Mouse (Mus musculus) forebrain, embryonic 16.5 days (tissue): Measurements from ENCODE around the gene 4933424G06Rik. TPM values are rescaled to one million over a fixed set of nuclear protein-coding genes. Genes with fewer than 3 reads are reported as not detected.
"Not testable (repeated sequence)": the region's sequence is repeated elsewhere in the genome, so short reads cannot be mapped to it uniquely, and the experiment has no call there.

Experiments used
- ATAC-seq: fragments of 200-750 bp; cut with Nextera tagmentation; 2 replicates; pipeline ENCODE4 v1.8.0; 2017; ENCODE audit warnings: mild to moderate bottlenecking, moderate library complexity
- H3K27ac ChIP-seq: fragments of 300-500 bp; sonication (generic); 2 replicates; pipeline ENCODE4 v1.5.1; 2014; ENCODE audit warnings: low read length, control low read depth
- H3K27me3 ChIP-seq: fragments of 300-500 bp; sonication (generic); replicated peaks from 2 replicates; pipeline ENCODE4 v1.6.1; 2014; ENCODE audit warnings: low read length; ENCODE audit not compliant: control insufficient read depth, insufficient read depth
- H3K36me3 ChIP-seq: fragments of 300-500 bp; sonication (generic); 2 replicates; pipeline ENCODE4 v1.6.1; 2014; ENCODE audit not compliant: control insufficient read depth, insufficient read depth
- H3K4me1 ChIP-seq: fragments of 300-500 bp; sonication (generic); replicated peaks from 2 replicates; pipeline ENCODE4 v1.6.1; 2014; ENCODE audit warnings: low read length; ENCODE audit not compliant: control insufficient read depth, insufficient read depth
- H3K4me2 ChIP-seq: fragments of 300-500 bp; sonication (generic); 2 replicates; pipeline ENCODE4 v1.6.1; 2014; ENCODE audit warnings: mild to moderate bottlenecking, low read length, control low read depth
- H3K4me3 ChIP-seq: fragments of 300-500 bp; sonication (generic); replicated peaks from 2 replicates; pipeline ENCODE4 v1.5.1; 2014; ENCODE audit warnings: mild to moderate bottlenecking, low read length, control low read depth
- H3K9ac ChIP-seq: fragments of 300-500 bp; sonication (generic); replicated peaks from 2 replicates; pipeline ENCODE4 v1.6.1; 2014; ENCODE audit warnings: low read depth, low read length, control low read depth
- H3K9me3 ChIP-seq: fragments of 300-500 bp; sonication (generic); 2 replicates; pipeline ENCODE4 v1.6.1; 2016; ENCODE audit warnings: low read length; ENCODE audit not compliant: control insufficient read depth
- WGBS: fragments of 180-500 bp; shearing (Covaris S2); extraction: QIAGEN DNeasy Blood & Tissue Kit; methylation state at CpG from one replicate; pipeline ENCODE4 v1.1.7; 2014; 5-methylcytosine and 5-hydroxymethylcytosine counted together
- polyA plus RNA-seq: library from polyadenylated mRNA; unstranded; fragments of >200 nt; fragmentation: Nextera tagmentation; extraction: Ambion mirVana; gene quantifications from 2 replicates; pipeline ENCODE4 v1.2.1, GENCODE M21; 2015

4933424G06Rik gene
- 0.77 TPM in 1 of 2 replicates, not detected in the other for polyA plus RNA-seq

DNA sequence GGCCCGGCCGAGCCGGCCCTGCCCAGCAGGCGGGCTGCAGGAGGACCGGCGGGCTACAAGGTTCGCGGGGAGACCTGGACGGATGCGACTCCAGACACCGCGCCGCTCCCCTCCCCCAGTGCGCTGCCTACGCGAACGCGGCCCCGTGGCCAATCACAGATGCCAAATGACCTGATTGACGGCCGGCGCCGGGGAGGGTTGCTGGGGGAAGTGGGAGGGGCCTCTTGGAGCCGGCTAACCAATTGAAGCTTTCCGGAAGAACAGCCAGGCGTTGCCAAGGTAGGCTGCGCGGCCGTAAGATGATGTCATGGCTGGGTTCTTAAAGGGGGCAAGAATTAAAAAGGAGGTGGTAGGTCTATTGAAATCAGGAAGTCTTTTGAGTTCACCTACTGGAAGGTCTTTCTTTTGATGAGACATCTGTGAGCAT, at the start of gene 4933424G06Rik:
TSS of gene 4933424G06Rik (plus strand) at position 296 of the 427 bp plus-strand sequence.
- peak; percentile 97 for ATAC-seq
- 0% methylated on average over 29 of the region's 29 CpGs for WGBS
- H3K27me3 ChIP-seq, result no peaks in the 10 kb centered on the region

GRCm38 (mm10) chr1:36664457-36664856, 45.5 kb upstream of the 4933424G06Rik start:
- no peaks in the 10 kb centered on the region for H3K9me3 ChIP-seq
- H3K27me3 ChIP-seq, result no peaks in the 10 kb centered on the region
- no peaks in the 10 kb centered on the region for H3K4me1 ChIP-seq
- no peaks in the 10 kb centered on the region for H3K36me3 ChIP-seq
- no peak overlapping the region for H3K4me3 ChIP-seq
- ATAC-seq, result no peak
- no peak overlapping the region for H3K4me2 ChIP-seq
- WGBS, result 81% methylated on average over 4 of the region's 4 CpGs
- H3K27ac ChIP-seq, result no peak overlapping the region
- H3K9ac ChIP-seq, result no peak overlapping the region

More for the DNA sequence above, at the start of gene 4933424G06Rik:
- H3K4me2 ChIP-seq, result peak within 1 kb of the TSS; percentile 85
- peaks cover 19% of the 10 kb centered on the region for H3K4me1 ChIP-seq
- H3K36me3 ChIP-seq, result peaks cover 11% of the 10 kb centered on the region
- peak within 1 kb of the TSS; percentile 73 for H3K27ac ChIP-seq
- no peaks in the 10 kb centered on the region for H3K9me3 ChIP-seq
- H3K9ac ChIP-seq, result peak within 1 kb of the TSS; percentile 96
- H3K4me3 ChIP-seq, result peak within 1 kb of the TSS; percentile 95

DNA sequence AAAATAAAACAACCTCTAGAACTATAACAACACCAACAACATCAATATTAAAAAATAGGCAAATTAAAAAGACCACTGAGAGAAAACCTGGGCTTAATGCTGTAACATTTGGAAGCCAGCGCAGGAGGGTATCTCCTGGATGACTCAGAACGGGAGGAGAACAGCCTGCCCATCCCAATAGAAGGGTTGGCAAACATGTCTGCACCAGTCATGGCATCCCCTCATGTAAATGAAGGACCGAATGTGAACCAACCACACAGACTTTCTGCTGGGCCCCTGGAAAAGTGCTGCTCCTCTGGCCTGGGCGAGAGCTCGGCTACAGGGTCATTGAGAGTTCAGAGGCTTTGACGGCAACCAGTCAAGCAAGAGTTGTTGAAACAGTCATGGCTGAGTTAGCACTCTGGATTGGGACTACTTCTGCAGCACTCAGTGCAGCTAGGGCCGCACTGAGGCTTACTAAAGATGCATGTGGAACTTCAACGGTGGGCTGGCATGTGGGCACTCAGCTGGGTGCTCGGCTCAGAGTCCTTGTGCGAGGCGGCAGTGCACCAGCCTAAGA, 44.7 kb upstream of the 4933424G06Rik start:
- WGBS, result 79% methylated on average over 11 of the region's 11 CpGs
- H3K4me1 ChIP-seq, result no peaks in the 10 kb centered on the region
- no peak overlapping the region for H3K9ac ChIP-seq
- no peaks in the 10 kb centered on the region for H3K9me3 ChIP-seq
- no peak for ATAC-seq
- H3K27me3 ChIP-seq, result no peaks in the 10 kb centered on the region
- H3K27ac ChIP-seq, result no peak overlapping the region
- no peak overlapping the region for H3K4me2 ChIP-seq
- H3K36me3 ChIP-seq, result no peaks in the 10 kb centered on the region
- H3K4me3 ChIP-seq, result no peak overlapping the region

DNA sequence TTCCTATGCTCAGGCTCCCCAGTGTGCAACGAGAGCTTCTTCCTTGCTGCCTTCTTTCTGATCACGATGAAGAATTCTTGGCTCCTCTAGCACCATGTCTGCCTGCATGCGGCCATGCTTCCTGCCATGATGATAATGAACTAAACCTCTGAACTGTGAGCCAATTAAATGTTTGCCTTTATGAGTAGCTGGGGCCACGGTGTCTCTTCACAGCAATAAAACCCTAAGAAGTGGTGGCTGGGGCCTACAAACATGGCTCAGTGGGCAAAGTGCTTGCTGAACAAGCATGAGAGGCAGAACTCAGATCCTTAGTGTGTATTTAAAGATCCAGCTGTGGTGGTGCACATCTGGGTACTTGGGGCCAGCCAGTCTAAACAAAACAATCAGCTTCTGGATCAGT, 44.0 kb upstream of the 4933424G06Rik start:
- 71% methylated on average over 4 of the region's 4 CpGs for WGBS
- no peak overlapping the region for H3K4me2 ChIP-seq
- no peaks in the 10 kb centered on the region for H3K27me3 ChIP-seq
- H3K4me1 ChIP-seq, result no peaks in the 10 kb centered on the region
- no peak overlapping the region for H3K9ac ChIP-seq
- no peaks in the 10 kb centered on the region for H3K36me3 ChIP-seq
- no peaks in the 10 kb centered on the region for H3K9me3 ChIP-seq
- no peak overlapping the region for H3K27ac ChIP-seq
- no peak overlapping the region for H3K4me3 ChIP-seq
- ATAC-seq, result no peak

DNA sequence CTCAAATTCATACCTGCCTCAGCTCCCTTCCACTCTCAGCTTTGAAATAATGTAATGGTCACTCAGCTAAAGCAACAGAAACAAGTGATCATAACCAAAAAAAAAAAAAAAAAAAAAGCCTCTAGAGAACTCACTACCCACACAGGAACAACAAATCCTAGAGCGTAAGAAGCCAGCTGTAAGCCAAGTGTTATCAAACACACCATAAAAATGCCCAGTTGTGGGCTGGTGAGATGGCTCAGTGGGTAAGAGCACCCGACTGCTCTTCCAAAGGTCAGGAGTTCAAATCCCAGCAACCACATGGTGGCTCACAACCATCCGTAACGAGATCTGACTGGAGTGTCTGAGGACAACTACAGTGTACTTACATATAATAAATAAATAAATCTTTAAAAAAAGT, 41.9 kb upstream of the 4933424G06Rik start:
- not testable (repeated sequence) for H3K9me3 ChIP-seq, H3K36me3 ChIP-seq, ATAC-seq, H3K4me3 ChIP-seq, H3K4me2 ChIP-seq, H3K9ac ChIP-seq, H3K4me1 ChIP-seq, H3K27ac ChIP-seq, H3K27me3 ChIP-seq
- 64% methylated on average over 2 of the region's 4 CpGs for WGBS

DNA sequence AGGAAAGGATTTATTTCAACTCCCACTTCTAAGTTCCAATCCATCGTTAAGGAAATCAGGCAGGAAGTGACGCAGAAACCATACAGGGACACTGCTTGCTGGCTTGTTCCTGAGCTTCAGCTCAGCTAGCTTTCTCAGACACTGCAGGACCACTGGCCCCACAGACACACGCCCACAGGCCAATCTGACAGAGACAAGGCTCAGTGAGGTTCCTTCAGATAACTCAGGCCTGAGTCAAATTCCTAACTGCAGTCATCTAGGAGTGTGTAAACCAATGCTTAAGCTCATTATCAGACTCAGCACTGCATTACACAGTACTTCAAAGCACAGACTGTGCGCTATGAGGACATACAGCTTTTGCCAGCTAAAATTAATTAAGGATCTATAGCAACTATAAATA, 39.7 kb upstream of the 4933424G06Rik start:
- Histone ChIP-seq H3K4me2 (no peak overlapping the region), H3K27me3 (no peaks in the 10 kb centered on the region), H3K4me1 (no peaks in the 10 kb centered on the region), H3K9ac (no peak overlapping the region), H3K9me3 (no peaks in the 10 kb centered on the region), H3K4me3 (no peak overlapping the region), H3K27ac (no peak overlapping the region), H3K36me3 (no peaks in the 10 kb centered on the region)
- WGBS, result 68% methylated on average over 4 of the region's 4 CpGs
- no peak for ATAC-seq

DNA sequence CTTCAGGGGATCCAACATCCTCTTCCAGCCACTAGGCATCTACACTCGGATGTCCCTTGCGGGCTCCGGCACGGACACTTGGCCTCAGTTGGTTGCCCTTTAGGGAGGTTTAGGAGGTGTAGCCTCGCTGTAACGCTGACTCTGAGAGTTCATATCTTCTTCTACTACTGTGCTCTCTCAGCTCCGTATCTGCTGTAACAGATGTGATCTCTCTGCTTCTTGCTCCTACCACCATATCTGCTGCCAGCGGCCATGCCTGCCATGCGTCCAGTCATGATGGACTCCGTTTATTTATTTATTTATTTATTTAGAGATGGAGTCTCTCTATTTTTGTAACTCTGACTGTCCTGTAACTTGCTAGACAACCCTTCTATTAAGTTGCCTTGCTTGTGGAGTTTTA, 38.7 kb upstream of the 4933424G06Rik start:
- Histone ChIP-seq H3K4me2 (no peak overlapping the region), H3K4me1 (no peaks in the 10 kb centered on the region), H3K4me3 (no peak overlapping the region), H3K36me3 (no peaks in the 10 kb centered on the region), H3K27ac (no peak overlapping the region), H3K9me3 (no peaks in the 10 kb centered on the region), H3K9ac (no peak overlapping the region), H3K27me3 (no peaks in the 10 kb centered on the region)
- WGBS, result 91% methylated on average over 10 of the region's 10 CpGs
- ATAC-seq, result no peak

DNA sequence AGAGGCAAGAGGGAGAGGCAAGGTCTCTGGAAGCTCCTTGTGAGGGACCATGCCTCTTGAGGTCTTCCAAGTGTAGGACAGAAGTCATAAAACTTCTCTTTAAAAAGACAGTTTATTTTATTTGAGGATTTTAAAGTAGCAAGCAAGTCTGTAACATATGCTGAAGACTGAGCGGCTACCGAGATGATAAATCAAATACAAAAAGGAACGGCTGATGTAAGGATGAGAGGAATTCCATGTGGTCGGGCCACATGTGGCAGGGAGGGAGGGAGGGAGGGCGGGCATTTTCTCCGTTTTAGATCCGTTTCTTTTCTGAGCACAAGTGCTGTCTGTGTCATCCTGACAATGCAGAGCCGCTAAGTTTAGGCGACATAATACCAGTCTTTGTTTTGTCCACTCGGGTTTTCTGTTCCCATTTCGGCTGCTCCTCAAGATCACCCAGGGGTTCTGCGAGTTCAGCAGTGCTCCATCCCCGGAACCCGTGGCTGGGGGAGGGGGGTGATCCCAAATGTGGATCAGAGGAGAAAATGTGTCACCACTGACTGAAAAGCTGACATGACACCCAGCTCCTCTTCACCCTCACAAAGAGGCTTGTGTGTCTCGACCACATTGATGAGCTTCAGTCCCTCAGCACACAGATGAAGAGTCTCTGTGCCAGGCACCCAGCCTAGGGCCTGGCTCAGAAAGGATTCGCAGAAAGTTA, 37.1 kb upstream of the 4933424G06Rik start:
- Histone ChIP-seq H3K4me1 (no peaks in the 10 kb centered on the region), H3K27ac (no peak overlapping the region), H3K4me2 (no peak overlapping the region), H3K4me3 (no peak overlapping the region), H3K9me3 (no peaks in the 10 kb centered on the region), H3K36me3 (no peaks in the 10 kb centered on the region), H3K27me3 (no peaks in the 10 kb centered on the region), H3K9ac (no peak overlapping the region)
- 49% methylated on average over 16 of the region's 16 CpGs for WGBS
- no peak for ATAC-seq

DNA sequence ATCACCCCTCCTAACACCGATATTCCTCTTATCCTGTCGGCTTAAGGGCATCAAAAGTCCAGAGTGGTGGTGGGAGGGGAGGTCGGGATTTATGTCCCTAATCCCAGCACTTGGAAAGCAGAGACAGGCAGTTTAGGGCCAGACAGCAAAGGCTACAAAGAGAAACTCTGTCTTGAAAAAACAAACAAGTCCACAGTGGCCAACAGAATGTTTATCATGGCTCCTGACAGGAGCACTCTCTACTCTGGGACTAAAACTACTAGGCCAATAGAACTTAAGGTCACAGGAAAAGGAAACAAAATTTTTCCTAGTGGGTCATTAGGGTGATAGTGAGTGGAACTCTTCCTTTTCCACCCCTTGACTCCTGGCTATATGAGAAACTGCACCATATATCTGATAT, 35.0 kb upstream of the 4933424G06Rik start:
- Histone ChIP-seq H3K9me3 (no peaks in the 10 kb centered on the region), H3K36me3 (no peaks in the 10 kb centered on the region), H3K27me3 (no peaks in the 10 kb centered on the region), H3K4me3 (no peak overlapping the region), H3K9ac (no peak overlapping the region), H3K4me1 (no peaks in the 10 kb centered on the region), H3K4me2 (no peak overlapping the region), H3K27ac (no peak overlapping the region)
- no peak for ATAC-seq
- 77% methylated on average over 3 of the region's 3 CpGs for WGBS
